Mouse (Mus musculus): ENCODE data around the gene Alox15.
A peak's percentile ranks its signal among the peaks of the same experiment; 100 is the strongest.

The Alox15 gene

GRCm38 (mm10) chr11:70306159-70306558 lies 45.7 kb downstream of the Alox15 start:
- peak; percentile 39 for DNase-seq

GRCm38 (mm10) chr11:70302293-70302692 lies 49.5 kb downstream of the Alox15 start:
- no peak for DNase-seq

- DNase-seq: peak; percentile 80
Measured at GRCm38 (mm10) chr11:70297836-70298454, 53.9 kb downstream of the Alox15 start.

GRCm38 (mm10) chr11:70297405-70297804 lies 54.4 kb downstream of the Alox15 start:
- peak; percentile 60 for DNase-seq

All from thymus, postnatal 14 days (tissue).